Mouse (Mus musculus): ENCODE data around the gene Cabp5.

GRCm38 (mm10) chr7:13380588-13380987, 17.3 kb upstream of the Cabp5 start:
- TF ChIP-seq CTCF (IDR thresholded peaks at IDR 0.05; ENCODE audit: low read depth) (no peak), EP300 (IDR thresholded peaks at IDR 0.05; ENCODE audit: low read depth) (no peak)
